Mouse (Mus musculus): Measurements from ENCODE around the gene Pym1.
"Not testable (repeated sequence)": the region's sequence is repeated elsewhere in the genome, so short reads cannot be mapped to it uniquely, and the experiment has no call there.

Pym1 gene

DNA sequence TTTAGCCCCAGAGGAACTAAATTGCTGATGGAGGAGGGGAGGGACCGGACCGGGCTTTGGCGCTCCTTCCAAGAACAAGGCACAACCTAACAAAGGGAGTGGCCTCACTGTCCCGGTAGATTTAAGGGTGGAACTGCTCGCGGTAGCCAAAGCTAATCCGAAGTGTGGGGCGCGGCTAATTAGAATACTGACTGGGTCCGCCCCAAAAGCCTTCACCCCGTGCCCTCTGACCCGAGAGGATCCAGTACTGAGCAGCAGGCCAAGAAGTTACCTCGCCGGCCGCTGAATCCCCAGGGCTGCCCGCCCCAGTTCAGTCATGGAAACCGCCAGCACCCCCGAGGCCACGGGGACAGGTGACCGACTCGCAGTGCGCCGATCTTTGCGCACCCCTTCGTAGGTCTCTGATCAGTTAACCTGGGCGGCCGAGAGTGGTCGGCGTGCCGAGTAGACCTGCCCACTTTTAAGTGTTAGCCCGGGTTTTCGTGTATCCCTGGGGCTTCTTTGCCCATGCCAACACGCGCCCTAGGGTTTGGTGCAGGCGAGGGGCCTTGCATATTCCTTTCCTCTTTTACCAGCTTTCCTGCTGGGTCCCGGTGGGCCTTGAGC, at the start of gene Pym1:
TSS of gene Pym1 (plus strand) at position 244 of the 606 bp plus-strand sequence.
- peak; percentile 25 for DNase-seq (ENCODE audit: low read depth)

DNA sequence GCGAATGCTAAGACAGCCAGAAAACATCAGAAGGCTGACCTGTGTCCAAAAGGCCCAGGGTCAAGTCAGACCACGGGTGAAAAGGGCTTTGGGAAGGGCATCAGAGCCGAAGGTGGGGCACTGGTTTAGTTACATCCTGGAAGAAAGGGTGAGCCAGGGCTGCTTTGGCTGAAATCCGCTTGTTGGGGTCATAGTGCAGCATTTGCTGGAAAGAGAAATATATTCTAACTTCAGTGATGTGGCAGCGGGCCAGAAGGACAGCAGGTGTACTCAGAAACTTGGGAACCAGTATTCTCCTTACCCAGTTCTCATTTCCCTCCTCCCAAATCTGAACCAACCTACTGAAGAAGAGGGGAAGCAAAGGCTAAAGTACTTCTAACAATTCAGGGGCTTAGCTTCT, 48.7 kb upstream of the Pym1 start:
- no peak for DNase-seq (ENCODE audit: low read depth)

DNA sequence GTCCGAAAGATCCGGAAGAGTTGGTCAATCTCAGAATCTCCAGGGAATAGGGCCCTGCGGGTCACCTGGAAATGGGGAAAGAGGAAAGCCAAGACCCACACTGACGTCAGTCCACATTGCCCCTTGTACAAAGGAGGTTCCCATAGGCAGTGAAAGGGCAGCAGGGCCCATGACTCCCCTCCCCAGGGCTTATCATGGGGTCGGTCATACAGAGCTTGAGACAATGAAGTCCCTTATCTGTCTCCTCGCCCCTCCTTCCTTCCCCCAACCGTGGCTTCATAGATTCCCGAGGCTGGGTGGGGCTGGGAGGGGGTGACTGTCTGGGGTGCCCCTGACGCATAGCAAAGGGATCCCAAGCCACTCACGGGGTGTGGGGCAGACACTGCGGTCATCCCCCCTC, 48.1 kb upstream of the Pym1 start:
- no peak for DNase-seq (ENCODE audit: low read depth)

DNA sequence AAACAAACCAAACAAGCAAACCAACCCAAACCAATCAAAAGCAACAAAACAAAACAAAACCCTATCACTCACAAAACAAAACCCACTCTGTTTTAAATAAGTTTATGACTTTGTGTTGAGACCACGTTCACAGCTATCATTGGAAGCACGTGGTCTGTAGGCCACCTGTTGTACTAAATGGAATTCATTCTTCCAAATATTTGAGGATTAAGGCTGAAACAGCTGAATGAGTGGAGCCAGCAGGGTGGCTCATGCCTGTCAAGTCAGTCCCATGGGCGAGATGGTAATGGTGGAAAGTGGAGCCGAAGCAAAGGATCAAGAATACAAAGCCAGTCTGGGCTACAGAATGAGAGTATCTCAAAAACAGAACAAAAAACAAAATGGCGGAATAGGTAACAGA, 47.0 kb upstream of the Pym1 start:
- no peak for DNase-seq (ENCODE audit: low read depth)

DNA sequence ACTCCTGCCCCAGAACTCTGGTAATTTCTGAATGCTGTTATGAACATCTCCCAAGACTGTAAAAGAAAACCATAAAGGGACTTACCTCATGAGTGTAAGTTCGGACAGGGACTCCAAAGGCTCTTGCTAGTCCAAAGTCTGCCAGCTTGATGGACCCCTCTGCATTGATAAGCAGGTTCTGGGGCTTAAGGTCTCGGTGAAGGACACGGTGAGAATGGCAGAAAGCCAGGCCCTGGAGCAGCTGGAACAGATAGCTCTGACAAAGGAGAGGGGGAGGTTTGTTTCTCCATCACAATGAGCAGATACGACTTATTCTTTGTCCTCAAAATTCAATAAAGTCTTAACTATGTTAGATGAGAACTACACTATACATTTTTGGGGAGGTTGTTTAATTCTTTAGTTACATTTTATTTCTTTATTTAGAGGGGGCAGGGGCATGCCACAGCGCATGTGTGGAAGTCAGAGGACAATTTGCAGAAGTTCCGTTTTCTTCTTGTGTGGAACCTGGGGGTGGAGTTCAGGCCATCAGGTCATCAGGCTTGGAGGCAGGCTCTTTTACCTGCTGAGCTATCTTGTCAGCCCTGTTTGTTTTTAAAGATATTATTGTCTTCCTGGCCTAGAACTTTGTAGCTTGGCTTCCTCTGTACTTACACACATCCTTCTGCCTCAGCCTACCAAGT, 45.2 kb upstream of the Pym1 start:
- DNase-seq (ENCODE audit: low read depth): no peak

DNA sequence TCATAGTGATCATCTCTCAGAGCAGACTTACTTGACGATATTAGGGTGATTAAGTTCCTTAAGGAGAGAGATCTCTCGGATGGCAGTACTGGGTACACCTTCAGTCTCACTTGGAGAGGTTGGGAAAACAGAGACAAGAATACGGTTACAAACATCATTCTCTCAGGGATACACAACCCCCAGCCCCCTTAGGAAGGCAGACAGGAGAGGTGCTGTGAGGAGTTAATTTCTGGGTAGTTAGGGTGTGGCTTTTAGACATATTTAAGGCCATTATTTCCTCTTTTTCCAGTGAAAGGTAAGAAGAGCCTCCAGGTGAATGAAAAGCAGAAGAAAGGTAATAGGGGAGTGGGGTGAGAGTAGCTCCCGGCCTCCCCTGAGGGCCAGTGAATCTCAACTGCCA, 43.8 kb upstream of the Pym1 start, which contains the start of gene Pmel:
TSS of gene Pmel (plus strand) at position 301 of the 400 bp plus-strand sequence.
- DNase-seq (ENCODE audit: low read depth): no peak

DNA sequence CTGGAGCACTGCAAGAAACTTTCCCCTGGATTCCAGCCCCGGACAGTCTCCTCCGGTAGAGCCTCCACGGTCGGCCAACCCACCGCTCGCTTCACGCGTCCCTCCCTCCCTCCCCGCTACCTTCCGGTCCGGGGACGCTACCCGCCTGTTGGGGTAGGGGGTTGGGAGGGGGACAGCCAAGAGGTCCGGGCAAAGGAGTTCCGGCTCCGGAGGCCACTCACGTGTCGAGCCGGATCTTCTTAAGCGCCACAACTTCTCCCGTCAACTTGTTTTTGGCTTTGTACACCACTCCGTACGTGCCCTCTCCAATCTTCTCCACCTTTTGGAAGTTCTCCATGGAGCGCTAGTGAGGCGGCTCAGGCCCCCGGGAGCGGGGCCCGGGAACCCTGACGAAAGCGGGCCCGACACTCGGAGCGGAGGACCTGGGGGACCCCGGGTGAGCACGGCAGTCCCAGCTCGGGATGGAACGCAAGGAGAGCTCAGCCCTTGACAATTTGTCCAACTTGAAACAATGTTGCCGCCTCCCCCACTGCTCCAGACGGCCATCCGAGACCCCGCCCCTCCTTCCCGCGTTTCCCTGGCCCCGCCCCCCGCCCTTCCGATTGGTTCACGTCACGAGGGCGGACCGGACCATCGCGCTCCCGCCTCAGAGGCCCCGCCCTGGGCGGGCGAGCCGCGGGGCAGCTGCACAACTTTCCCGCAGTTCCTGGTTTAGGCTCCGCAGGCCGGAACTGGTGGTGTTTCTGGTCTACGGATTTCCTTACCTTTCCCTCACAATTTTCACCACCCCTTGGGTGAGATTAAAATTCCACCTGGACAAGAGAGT, 43.0 kb upstream of the Pym1 start, which contains the start of gene Cdk2:
TSS of gene Cdk2 (minus strand) at position 541 of the 826 bp plus-strand sequence.
- peak; percentile 71 for DNase-seq (ENCODE audit: low read depth)

DNA sequence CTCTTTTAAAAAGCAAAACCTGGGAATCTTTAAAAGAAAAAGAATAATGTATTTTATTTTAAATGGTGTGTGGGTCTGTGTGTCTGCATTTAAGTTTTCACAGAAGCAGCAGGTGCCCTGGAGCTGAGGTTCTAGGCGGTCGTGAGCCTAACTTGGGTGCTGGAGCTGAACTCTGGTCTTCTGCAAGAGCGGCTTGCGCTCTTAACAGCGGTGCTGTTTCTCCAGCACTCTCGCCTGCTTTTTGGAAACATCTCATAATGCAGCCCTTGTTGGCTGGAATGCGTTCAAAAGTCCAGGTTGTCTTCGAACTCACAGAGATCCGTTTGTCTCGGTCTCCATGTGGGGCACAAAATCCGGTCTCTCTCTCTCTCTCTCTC, 42.4 kb upstream of the Pym1 start:
- DNase-seq (ENCODE audit: low read depth): no peak

DNA sequence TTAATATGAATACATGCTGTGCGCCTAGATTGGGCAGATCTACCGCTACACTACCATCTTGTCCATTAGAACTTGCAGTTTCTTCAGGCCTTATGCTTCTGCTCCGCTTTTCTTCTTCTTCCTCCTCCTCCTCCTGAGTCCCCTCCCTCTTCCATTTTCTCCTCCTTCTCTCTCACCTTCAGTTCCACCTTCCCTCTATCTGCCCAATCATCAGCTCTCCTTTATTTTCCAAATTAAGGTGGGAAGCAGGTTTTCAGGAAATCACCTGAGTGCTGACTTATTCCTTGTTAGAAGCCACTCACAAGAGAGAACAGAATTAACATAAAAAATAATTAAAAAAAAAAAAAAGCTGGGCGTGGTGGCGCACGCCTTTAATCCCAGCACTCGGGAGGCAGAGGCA, 36.4 kb upstream of the Pym1 start:
- DNase-seq (ENCODE audit: low read depth): not testable (repeated sequence)

DNA sequence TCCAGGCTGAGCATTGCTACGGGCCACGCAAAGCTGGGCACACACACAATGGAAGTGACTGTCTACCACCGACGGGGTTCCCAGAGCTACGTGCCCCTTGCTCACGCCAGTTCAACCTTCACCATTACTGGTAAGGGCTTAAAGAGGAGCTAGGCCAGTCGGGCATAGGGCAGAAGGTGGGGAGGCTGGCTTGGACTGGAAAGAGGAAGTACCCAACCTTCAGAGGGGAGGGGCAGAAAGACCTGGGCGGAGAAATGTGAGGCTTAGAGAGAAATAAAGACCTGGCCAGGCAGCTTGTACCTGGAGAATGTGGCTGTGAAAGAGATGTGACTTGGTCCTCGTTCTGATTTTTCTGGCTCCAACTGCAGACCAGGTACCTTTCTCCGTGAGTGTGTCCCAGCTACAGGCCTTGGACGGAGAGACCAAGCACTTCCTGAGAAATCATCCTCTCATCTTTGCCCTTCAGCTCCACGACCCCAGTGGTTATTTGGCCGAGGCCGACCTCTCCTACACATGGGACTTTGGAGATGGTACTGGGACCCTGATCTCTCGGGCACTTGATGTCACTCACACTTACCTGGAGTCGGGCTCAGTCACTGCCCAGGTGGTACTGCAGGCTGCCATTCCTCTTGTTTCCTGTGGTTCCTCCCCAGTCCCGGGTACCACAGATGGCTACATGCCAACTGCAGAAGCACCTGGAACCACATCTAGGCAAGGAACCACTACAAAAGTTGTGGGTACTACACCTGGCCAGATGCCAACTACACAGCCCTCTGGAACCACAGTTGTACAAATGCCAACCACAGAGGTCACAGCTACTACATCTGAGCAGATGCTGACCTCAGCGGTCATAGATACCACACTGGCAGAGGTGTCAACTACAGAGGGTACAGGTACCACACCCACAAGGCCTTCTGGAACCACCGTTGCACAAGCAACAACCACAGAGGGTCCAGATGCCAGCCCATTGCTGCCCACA, 31.8 kb upstream of the Pym1 start:
- DNase-seq (ENCODE audit: low read depth): no peak

DNA sequence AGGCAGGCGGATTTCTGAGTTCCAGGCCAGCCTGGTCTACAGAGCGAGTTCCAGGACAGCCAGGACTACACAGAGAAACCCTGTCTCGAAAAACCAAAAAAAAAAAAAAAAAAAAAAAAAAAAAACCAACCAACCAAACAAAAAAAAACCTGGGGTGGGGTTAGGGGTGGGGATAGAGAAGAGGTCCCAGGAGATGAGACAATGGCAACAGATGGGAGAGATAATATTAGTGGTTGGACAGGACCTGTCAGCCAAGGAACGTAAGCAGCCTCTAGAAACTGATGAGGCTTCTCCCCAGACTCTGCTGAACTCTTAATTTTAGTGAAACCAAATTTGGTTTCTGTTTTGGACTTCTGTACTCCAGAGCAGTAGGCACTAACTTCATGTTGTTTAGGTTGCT, 22.2 kb upstream of the Pym1 start:
- DNase-seq (ENCODE audit: low read depth): not testable (repeated sequence)

DNA sequence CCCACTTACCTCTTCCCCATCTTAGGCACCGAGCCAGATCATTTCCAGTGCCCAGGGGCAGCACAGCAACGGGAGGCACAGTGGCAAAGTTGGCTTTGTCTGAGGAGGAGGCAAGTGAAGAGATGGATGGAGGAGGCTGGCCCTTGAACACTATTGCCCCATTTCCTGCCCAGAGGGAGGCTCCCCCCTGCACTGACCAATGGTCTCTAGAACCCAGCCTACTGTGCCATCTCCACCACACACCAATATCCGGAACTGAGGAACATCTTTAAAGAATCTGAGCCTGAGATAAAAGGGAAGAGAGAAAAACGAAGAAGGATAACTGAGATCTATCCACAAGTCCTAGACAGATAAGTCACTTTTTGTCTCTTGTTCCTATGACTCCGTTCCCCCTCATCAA, 19.6 kb upstream of the Pym1 start:
- no peak for DNase-seq (ENCODE audit: low read depth)

DNA sequence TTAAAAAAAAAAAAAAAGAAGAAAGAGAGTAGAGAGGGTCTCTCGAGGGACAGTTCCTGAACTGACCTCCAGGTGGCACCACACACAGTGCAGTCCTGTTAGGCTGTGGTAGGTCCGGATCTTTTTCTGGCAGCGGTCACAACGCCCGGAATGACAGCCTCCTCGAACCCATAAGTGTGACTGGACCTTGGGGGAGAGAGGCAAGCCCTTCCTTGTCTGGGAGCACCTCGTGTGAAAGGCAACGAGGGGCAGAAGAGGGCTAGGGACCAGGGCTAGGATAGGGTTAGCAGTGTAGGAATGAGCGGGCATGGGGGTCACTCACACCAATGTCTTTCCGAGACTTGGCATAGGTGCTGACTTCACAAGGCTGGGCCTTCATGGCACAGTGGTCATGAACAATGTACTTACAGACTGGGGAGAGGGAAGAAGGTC, 16.7 kb upstream of the Pym1 start:
- DNase-seq (ENCODE audit: low read depth): peak; percentile 32

DNA sequence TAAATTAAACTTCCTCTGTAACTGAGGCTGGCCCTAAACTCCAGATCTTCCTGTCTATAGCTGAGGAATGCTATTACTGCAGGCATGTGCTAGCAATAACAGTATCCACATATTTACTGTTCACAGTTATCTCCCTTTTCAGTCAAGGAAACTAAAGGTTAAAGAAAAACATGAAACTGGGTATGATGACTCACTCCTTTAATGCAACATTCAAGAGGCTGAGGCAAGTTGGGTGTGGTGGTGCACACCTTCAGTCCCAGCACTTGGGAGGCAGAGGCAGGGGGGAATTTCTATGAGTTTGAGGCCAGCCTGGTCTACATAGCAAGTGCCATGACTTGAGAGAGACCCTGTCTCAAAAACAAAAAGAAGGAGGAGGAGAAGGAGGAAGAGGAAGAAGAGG, 15.7 kb upstream of the Pym1 start:
- no peak for DNase-seq (ENCODE audit: low read depth)

DNA sequence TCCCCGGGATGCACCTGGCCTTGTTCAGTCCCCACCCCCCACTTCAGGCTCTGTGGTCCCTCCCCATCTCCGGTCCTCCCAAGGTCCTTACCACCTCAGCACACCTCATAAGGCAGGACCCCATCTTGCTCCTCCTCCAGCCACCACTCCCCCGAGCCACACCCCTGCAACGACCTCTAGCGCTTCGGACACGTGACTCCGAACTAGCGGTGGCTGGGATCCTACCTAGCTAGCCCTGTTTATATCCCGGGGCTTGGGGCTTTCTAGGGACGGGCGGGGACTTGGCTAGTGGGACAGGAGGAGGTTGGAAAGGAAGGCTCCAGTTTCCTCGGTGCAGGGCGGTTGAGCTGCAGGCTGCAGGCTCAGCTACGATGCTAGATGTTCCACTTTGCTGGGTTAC, 10.3 kb upstream of the Pym1 start:
- DNase-seq (ENCODE audit: low read depth): no peak

DNA sequence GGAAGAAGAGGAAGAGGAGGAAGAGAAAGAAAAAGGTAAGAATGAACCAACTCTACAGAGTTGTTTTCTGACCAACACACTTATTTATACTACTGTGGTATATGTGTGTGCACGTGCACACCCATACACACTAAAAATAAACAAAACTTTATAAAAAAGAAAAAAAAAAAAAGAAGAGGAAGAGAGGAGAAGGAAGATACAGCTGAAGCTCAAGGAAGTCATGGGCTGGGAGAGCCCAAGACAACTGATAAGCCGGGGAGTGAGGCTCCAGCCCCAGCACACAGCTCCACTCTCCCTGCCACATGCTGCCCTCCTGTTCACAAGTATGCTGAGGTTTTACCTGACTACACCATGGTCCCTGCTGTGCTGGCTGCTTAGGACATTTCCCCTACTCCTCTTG, 7.4 kb upstream of the Pym1 start:
- DNase-seq (ENCODE audit: low read depth): no peak

DNA sequence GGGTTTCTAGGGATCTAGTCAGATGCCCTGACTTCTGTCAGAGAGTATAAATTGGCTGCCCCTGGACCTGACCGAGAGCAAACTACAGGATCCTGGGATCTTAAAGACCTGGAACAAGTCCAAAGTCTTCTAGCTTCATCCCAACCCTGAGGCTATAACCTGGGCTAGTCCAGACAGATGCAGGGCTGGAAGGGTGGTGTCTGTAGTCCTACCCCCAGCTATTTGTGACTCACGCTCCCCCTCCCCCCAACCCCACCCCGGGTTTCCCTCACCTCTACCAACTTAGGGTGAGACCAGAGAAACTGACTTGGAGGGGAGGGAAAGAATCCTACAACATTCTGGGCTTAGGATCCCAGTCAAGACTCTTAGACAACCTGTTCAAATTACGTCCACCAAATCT, 5.1 kb upstream of the Pym1 start:
- no peak for DNase-seq (ENCODE audit: low read depth)

DNA sequence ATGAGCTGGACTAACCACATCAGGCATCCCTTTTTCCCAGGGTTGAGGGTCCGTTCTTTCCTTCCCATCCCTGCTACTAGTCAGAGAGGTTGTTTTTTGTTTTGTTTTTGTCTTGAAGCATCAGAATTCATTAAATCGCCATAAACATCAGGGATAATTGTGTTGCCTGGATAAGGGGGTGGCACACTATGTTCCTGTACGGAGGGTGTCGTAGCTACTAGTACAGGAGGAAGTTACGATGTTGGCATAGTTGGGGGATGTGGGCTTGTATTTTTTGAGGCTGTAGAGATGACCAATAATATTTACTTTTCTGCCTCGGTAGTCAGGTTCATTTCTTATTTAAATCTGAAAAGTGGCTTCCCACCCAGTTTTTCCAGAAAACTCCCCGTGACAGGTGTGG, 4.5 kb upstream of the Pym1 start:
- DNase-seq (ENCODE audit: low read depth): no peak

DNA sequence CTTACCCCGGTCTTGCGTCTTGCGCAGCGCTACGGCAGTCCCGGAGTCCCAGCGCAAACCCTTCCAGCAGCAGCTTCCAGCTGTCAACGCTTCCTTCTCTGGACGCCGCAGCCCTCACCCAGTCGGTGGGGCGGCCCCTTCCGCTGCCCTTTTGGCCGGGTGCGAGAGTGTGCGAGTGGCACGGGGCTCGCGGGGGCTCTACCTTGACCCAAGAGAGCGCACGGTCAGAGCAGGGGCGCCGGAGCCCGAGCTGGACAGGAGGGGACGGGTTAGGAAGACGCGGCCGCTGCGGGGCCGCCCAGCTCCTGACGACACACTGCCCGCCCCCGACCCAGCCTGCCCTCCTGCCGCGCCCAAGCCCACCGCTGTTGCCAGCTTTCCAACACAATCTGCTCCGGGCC, 3.9 kb upstream of the Pym1 start:
- DNase-seq (ENCODE audit: low read depth): no peak

DNA sequence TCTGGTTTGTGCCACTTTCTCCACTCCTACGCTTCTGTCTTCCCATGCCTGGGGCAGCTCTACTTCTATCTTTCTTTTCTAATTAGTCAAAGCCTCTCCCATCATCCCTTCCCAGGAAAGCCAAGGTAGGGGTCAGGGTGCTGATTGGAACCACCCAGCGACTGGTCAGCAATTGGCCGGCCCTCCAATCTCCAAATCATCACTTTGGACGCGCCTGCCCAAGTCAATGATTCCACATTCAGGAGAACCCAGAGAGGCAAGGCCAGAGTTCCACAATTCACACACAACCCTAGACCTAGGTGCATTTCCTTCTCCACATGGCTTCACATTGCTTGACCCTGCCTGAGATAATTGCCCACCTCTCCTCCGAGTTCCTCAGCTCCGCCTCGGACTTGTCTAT, 3.5 kb upstream of the Pym1 start:
- DNase-seq (ENCODE audit: low read depth): no peak

DNA sequence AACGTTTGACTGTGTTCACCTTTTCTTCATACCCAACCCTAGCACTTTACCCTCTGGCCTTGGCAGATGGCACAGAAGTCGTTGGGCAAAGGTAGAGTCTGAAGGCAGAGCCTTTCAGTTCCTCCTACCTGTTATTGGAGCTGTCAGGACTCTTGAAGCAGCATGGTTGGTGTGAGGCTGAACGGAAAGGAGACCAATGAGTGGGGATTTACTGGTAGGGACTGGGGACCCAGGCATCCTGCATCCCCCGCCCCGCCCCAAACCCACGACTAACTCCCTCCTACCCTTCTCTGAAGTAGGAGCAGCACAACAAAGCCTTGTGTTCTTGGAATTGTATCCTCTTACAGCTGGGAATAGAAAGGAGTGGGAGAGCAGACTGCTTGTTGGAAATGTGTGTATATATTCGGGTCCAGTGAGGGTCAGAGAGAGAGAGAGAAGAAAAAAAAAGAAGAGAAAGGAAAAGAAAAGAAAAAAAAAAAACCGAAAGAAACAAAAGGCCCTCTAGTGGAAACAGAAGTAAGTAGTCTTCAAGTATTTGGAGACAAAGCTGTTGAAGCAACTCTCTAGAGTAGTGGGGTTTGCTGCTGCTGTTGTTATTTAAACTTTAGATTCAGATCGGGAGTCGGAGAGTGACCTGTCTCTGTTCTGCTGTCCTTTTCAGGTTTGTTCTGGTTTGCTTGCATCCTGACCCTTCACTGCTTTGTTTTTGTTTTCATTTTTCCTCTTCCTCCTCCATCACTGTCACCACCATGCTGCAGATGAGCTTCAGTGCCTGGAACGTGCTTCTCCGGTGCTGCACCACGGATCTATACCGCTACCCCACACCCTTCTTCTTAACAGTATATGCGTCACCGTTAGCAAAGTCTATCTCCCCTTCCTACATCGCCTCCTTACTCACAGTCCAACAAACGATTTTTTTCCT, 2.7 kb upstream of the Pym1 start, which contains the start of gene Dgka:
TSS of gene Dgka (minus strand) at position 176 of the 922 bp plus-strand sequence.
- no peak for DNase-seq (ENCODE audit: low read depth)
